Comparison of ENCODE assay signal across 11 mouse cellular contexts in genomic region chr10:71273008-71273739, GRCm38 (mm10). TPM values are rescaled to one million over a fixed set of nuclear protein-coding genes. Genes with fewer than 3 reads are reported as not detected.
A peak's percentile ranks its signal among the peaks of the same experiment; 100 is the strongest.
DNase-seq lines count a peak whose midpoint lies in the region; ATAC-seq lines count a peak whose summit lies in the region.
"Had no signal": no experiment of that assay in that cellular context is flagged by ENCODE, and none has a peak within 500 bp of the region (broad histone marks: within the 10 kb centered on the region; RNA-seq: fewer than 3 reads in every experiment).

No protein-coding gene starts in this region.

- WGBS in midbrain, embryonic 11.5 days: 68% methylated on average over 9 of the region's 9 CpGs
- WGBS in midbrain, embryonic 10.5 days: 70% methylated on average over 9 of the region's 9 CpGs
- 17% methylated on average over 9 of the region's 9 CpGs for WGBS in neural tube, embryonic 14.5 days

- 0 out of 2 replicates have a peak, but pooled peaks cover 2% of the 10 kb centered on the region for H3K36me3 ChIP-seq in midbrain, embryonic 11.5 days (ENCODE audit: control insufficient read depth, insufficient read depth, low read length)
- peaks cover 18% of the 10 kb centered on the region for H3K36me3 ChIP-seq in midbrain, embryonic 10.5 days
- H3K36me3 ChIP-seq in neural tube, embryonic 14.5 days (ENCODE audit: control insufficient read depth, insufficient read depth, low read length): no peaks in the 10 kb centered on the region

- ATAC-seq in midbrain, embryonic 11.5 days (ENCODE audit: low FRiP score): no peak
- ATAC-seq in neural tube, embryonic 14.5 days (ENCODE audit: low read depth): peak; percentile 45; the same call in 1 of the 2 replicates
- ATAC-seq: lung, postnatal 0 days had no signal

- no peak overlapping the region for H3K4me3 ChIP-seq in midbrain, embryonic 11.5 days (ENCODE audit: low read depth, low read length)
- H3K4me3 ChIP-seq in midbrain, embryonic 10.5 days: no peak overlapping the region
- H3K4me3 ChIP-seq in neural tube, embryonic 14.5 days (ENCODE audit: low read depth, low read length): no peak overlapping the region

- peak; percentile 29 to 33 for DNase-seq in cerebellum, adult 18-20 months
- no peak for DNase-seq in cerebellum, postnatal 4 days (ENCODE audit: low spot score in 2 of 2)
- peak; percentile 78 for DNase-seq in midbrain, embryonic 11.5 days (ENCODE audit: low spot score, missing footprints)
- no peak for DNase-seq in midbrain, embryonic 10.5 days (ENCODE audit: low spot score)
- peak; percentile 46 to 59 for DNase-seq in layer of hippocampus, adult 8-10 months (ENCODE audit: low spot score in 2 of 2)
- DNase-seq in adrenal gland, postnatal 10 days: no peak
- DNase-seq in spleen, adult 18-20 months: no peak
- DNase-seq: adrenal gland, postnatal 14 days; gastrocnemius, postnatal 25 days had no signal

- no peak overlapping the region for H3K4me2 ChIP-seq in midbrain, embryonic 11.5 days
- no peak overlapping the region; the same call in 1 of the 2 replicates for H3K4me2 ChIP-seq in neural tube, embryonic 14.5 days (ENCODE audit: low read depth, low read length)

- no peaks in the 10 kb centered on the region for H3K9me3 ChIP-seq in midbrain, embryonic 11.5 days (ENCODE audit: control insufficient read depth, low read length)
- no peaks in the 10 kb centered on the region for H3K9me3 ChIP-seq in midbrain, embryonic 10.5 days (replicated peaks)
- no peaks in the 10 kb centered on the region for H3K9me3 ChIP-seq in neural tube, embryonic 14.5 days (ENCODE audit: control insufficient read depth, low read length)

- H3K27me3 ChIP-seq in midbrain, embryonic 11.5 days (ENCODE audit: control insufficient read depth, insufficient read depth, low read length): no peaks in the 10 kb centered on the region
- no peaks in the 10 kb centered on the region for H3K27me3 ChIP-seq in midbrain, embryonic 10.5 days (ENCODE audit: low read depth, poor library complexity, severe bottlenecking)
- no peaks in the 10 kb centered on the region for H3K27me3 ChIP-seq in neural tube, embryonic 14.5 days (ENCODE audit: control insufficient read depth, insufficient read depth, low read length)

- peaks cover 4% of the 10 kb centered on the region for H3K4me1 ChIP-seq in midbrain, embryonic 11.5 days (ENCODE audit: control insufficient read depth, insufficient read depth, low read length)
- peaks cover 10% of the 10 kb centered on the region for H3K4me1 ChIP-seq in midbrain, embryonic 10.5 days
- H3K4me1 ChIP-seq in neural tube, embryonic 14.5 days (ENCODE audit: control insufficient read depth, insufficient read depth, low read length): peaks cover 13% of the 10 kb centered on the region

- H3K9ac ChIP-seq in midbrain, embryonic 11.5 days (ENCODE audit: low read length): no peak overlapping the region
- no peak overlapping the region for H3K9ac ChIP-seq in neural tube, embryonic 14.5 days (replicated peaks; ENCODE audit: low read depth, low read length)

- no peak overlapping the region for H3K27ac ChIP-seq in midbrain, embryonic 11.5 days (ENCODE audit: low read depth, low read length)
- H3K27ac ChIP-seq in midbrain, embryonic 10.5 days (replicated peaks): no peak overlapping the region
- 0 out of 2 replicates have a peak overlapping the region, but pooled peaks have one; percentile 6 for H3K27ac ChIP-seq in neural tube, embryonic 14.5 days (ENCODE audit: low read depth, low read length)

RNA-seq across cellular contexts. Expression of gene Ube2d1, which starts 11.9 kb away (rescaled TPM):
- 176 and 184 TPM in 2 replicates for polyA plus RNA-seq in midbrain, embryonic 11.5 days (2014; fragmentation: Nextera tagmentation; extraction: Ambion mirVana)
- 100 and 117 TPM in 2 replicates for polyA plus RNA-seq in midbrain, embryonic 10.5 days (2016; fragmentation: Nextera tagmentation; extraction: Ambion mirVana)
- total RNA-seq in layer of hippocampus, adult 8-10 months (2022): 10 to 100 TPM; 48.3 to 51.1 (median 49.1) TPM
- polyA plus RNA-seq in neural tube, embryonic 14.5 days (2014; fragmentation: Nextera tagmentation; extraction: Ambion mirVana): 218 and 220 TPM in 2 replicates
- total RNA-seq in adrenal gland, postnatal 10 days (2021): 10 to 100 TPM; 18.9 to 27.0 TPM

RNA-seq across cellular contexts. Expression of gene Tfam, which starts 35.1 kb away (rescaled TPM):
- 101 and 111 TPM in 2 replicates for polyA plus RNA-seq in midbrain, embryonic 11.5 days (2014; fragmentation: Nextera tagmentation; extraction: Ambion mirVana)
- polyA plus RNA-seq in midbrain, embryonic 10.5 days (2016; fragmentation: Nextera tagmentation; extraction: Ambion mirVana): 74.9 and 85.2 TPM in 2 replicates
- total RNA-seq in layer of hippocampus, adult 8-10 months (2022): 10 to 100 TPM; 40.2 to 54.4 (median 44.8) TPM
- polyA plus RNA-seq in neural tube, embryonic 14.5 days (2014; fragmentation: Nextera tagmentation; extraction: Ambion mirVana): 45.7 and 48.1 TPM in 2 replicates
- total RNA-seq in adrenal gland, postnatal 10 days (2021): 10 to 100 TPM; 71.2 to 72.0 TPM

Comparison
In these comparisons a context has a peak if more than half of its experiments do, and no peak if none do; other contexts are left out.
1. DNase-seq: peak in cerebellum, adult 18-20 months (2 of 2), midbrain, embryonic 11.5 days (single experiment) and layer of hippocampus, adult 8-10 months (2 of 2); none in cerebellum, postnatal 4 days (0 of 2), midbrain, embryonic 10.5 days (single experiment), adrenal gland, postnatal 10 days (single experiment) and spleen, adult 18-20 months (0 of 2).